Mouse (Mus musculus) lung, adult 2 months (tissue): ENCODE data around the gene Clpx. TPM values are rescaled to one million over a fixed set of nuclear protein-coding genes. Genes with fewer than 3 reads are reported as not detected.
"Not testable (repeated sequence)": the region's sequence is repeated elsewhere in the genome, so short reads cannot be mapped to it uniquely, and the experiment has no call there.

Experiments used
- DNase-seq: peaks from one replicate; pipeline ENCODE4 v3.0.0; 2022
- H3K4me1 ChIP-seq: fragments of 200-500 bp; 2 replicates; pipeline ENCODE4 v1.6.1; 2011; ENCODE audit warnings: low read length; ENCODE audit not compliant: control insufficient read depth, insufficient read depth
- H3K4me3 ChIP-seq: fragments of 200-500 bp; replicated peaks from 2 replicates; pipeline ENCODE3; 2011; ENCODE audit warnings: low read depth, mild to moderate bottlenecking, control low read depth, low read length; ENCODE audit errors: extremely low read depth
- CTCF ChIP-seq: fragments of 200-500 bp; IDR thresholded peaks from 2 replicates; pipeline ENCODE4 v1.5.1; 2011; ENCODE audit warnings: mild to moderate bottlenecking, low read length, control low read depth; ENCODE audit not compliant: insufficient read depth
- POLR2A ChIP-seq: fragments of 200-500 bp; IDR thresholded peaks from 2 replicates; pipeline ENCODE4 v1.6.1; 2011; ENCODE audit warnings: low read depth, mild to moderate bottlenecking, control low read depth, low read length, borderline replicate concordance; ENCODE audit errors: extremely low read depth
- WGBS: fragments of 180-500 bp; shearing (Covaris S2); methylation state at CpG from one replicate; pipeline ENCODE4 v1.1.7; 2018; 5-methylcytosine and 5-hydroxymethylcytosine counted together
- polyA plus RNA-seq: library from polyadenylated mRNA; depleted of rRNA; stranded (reverse); fragments of >200 nt; gene quantifications from 2 replicates; pipeline ENCODE4 v1.2.3, GENCODE M21; 2012

The Clpx gene
- polyA plus RNA-seq, 1 experiment = 10.5 TPM

DNA sequence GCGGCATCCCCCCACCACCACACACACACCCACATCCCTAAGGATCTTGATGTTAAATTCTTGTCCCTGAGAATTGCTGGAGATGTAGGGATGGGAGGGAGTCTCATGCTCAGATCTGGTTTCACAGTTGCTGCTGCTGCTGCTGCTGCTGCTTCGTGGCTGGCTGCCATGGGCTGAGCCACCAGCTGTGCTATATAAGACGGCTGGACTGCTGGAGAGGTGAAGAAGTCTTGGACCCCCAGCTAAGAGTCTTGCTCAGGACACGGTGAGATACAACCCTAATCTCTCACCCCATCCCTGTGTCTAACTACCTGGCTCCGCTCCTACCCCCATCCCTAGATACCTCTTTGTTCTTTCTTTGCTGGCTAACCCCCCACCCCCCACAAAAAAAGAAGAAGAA is 29.1 kb upstream of the Clpx start, which contains the start of gene Cilp:
Cilp (plus strand) TSS at position 222 of the 400 bp plus-strand sequence.
- no peak within 1 kb of the TSS for H3K4me3 ChIP-seq
- H3K4me1 ChIP-seq = no peaks in the 10 kb centered on the region
- 57% methylated on average over 5 of the region's 5 CpGs for WGBS
- DNase-seq = no peak
- TF ChIP-seq POLR2A (no peak), CTCF (no peak)

DNA sequence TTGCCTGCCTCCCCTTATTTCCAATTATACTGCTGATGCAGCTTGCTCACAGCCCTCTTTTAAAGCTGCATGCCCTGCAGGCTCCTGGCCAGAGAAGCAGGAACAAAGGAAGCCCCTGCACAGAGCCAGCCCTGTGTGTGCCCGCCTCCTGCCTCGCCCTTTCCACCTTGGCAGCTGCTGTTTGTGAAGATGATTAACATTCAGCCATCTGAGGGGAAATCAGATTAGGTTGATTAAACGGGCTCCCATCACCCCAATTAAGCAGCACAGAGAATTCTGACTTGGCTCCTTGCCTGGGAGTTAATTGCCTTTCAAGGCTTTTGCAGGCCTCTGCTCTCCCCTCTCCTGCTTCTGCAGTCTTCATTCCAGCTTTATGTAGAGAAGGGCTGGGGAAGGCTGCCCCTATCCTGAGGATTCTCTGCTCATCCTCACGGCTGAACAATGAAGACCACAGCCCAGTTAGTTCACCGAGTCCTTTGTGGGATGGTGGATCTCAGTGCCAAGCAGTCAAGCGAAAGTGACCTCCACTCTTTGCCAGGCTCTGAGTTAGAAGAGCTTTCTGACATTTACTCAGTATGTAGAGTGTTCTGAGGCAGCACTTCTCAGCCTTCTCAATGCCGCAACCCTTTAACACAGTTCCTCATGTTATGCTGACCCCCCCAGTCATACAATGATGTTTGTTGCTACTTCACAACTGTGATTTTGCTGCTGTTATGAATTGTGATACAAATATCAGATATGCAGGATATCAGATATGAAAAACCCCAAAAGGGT is 26.1 kb upstream of the Clpx start:
- TF ChIP-seq CTCF (no peak), POLR2A (no peak)
- no peak overlapping the region for H3K4me3 ChIP-seq
- DNase-seq = no peak
- 42% methylated on average over 7 of the region's 7 CpGs for WGBS
- H3K4me1 ChIP-seq = no peaks in the 10 kb centered on the region

DNA sequence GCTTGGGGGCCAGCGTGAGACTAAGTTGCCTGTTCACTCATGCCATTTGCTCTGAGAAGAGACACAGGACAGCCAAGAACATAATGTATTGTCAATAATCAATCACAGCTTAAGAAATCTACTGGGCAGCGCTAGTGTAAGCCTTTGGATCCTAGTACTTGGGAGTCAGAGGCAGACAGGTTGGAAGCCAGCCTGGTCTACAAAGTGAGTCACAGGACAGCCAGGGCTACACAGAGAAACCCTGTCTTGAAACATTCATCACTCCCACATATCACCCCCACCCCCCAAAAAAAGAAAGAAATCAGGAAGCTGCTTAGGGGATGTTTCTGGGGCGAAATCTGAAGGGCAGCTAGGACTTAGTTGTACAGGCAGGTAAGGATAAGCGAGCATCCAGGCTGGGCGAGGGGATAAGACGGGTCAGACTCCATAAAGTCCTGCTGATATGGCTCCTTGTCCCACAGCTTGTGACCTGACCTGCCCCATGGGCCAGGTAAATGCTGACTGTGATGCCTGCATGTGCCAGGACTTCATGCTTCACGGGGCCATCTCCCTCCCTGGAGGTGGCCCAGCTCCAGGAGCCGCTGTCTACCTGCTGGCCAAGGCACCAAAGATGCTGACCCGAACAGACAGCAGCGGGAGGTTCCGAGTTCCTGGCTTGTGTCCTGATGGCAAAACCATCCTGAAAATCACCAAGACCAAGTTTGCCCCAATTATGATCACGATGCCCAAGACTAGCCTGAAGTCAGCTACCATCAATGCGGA is 20.8 kb upstream of the Clpx start:
- TF ChIP-seq CTCF (no peak), POLR2A (no peak)
- WGBS = 88% methylated on average over 13 of the region's 13 CpGs
- Histone ChIP-seq H3K4me1 (no peaks in the 10 kb centered on the region), H3K4me3 (no peak overlapping the region)
- DNase-seq = no peak

DNA sequence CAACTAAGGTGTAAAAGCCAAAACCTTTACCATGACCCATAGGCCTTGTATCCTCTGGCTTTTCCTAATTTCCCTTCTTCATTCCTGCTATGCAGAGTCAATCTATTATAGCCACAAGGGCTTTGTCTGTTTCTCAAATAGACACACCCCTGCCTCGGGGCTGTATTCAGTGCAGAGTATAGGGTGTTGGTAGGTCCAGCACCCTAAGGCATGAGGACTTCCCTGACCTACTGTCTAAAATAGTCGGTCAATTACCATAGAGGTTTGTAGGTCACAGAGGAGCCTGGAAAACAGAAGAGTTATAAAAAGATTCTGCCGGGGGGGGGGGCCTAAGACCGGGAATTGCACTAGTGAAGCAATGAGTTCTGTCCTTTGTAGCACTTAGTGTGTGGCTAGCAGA is 20.2 kb upstream of the Clpx start:
- Histone ChIP-seq H3K4me3 (no peak overlapping the region), H3K4me1 (no peaks in the 10 kb centered on the region)
- DNase-seq = no peak
- no peak for TF ChIP-seq POLR2A
- TF ChIP-seq CTCF = no peak
- WGBS = 74% methylated on average over 4 of the region's 4 CpGs

DNA sequence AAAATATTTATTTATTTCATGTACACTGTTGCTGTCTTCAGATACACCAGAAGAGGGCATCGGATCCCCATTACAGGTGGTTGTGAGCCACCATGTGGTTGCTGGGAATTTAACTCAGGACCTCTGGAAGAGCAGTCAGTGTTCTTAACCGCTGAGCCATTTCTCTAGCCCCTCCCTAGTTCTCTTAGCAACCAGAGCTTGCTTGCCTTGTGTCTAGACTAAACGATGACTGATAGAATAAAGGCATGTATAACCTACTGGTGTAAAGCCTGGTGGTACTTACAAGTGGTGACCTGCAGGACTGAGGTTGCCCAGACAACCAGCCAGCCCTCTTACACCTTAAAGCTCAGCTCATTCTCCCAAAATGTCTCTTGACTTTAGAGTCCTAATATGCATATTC is 19.2 kb upstream of the Clpx start:
- not testable (repeated sequence) for H3K4me3 ChIP-seq, H3K4me1 ChIP-seq, DNase-seq
- WGBS = 72% methylated on average over 3 of the region's 3 CpGs

DNA sequence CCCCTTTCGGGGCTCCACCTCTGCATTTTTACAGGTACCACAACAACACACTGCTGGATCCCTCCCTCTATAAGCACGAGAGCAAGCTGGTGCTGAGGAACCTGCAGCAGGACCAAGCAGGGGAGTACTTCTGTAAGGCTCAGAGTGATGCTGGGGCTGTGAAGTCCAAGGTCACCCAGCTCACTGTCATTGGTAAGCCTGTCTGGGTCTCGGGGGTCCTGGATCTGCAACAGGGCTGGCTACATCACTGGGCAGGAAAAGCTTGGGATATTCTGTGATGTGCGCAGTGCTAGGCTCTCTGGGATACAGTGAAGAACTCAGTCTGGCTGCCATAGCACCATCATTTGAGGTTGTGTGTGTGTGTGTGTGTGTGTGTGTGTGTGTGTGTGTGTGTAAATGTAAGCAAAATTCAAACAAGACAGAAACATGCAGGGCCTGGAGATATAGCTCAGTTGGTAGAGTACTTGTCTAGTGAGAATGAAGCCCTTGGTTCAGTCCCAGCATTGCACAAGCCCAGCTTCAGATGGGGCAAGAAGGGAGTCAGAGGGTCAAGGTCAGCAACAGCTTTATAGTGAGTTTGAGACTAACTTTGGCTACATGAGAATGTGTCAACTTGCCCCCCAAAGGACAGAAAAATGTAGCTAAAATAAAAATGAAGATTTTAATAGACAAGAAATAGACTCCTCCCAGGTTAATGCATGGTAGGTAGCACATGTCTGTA is 18.1 kb upstream of the Clpx start:
- Histone ChIP-seq H3K4me1 (no peaks in the 10 kb centered on the region), H3K4me3 (no peak overlapping the region)
- no peak for DNase-seq
- TF ChIP-seq POLR2A (no peak), CTCF (no peak)
- 80% methylated on average over 4 of the region's 4 CpGs for WGBS

DNA sequence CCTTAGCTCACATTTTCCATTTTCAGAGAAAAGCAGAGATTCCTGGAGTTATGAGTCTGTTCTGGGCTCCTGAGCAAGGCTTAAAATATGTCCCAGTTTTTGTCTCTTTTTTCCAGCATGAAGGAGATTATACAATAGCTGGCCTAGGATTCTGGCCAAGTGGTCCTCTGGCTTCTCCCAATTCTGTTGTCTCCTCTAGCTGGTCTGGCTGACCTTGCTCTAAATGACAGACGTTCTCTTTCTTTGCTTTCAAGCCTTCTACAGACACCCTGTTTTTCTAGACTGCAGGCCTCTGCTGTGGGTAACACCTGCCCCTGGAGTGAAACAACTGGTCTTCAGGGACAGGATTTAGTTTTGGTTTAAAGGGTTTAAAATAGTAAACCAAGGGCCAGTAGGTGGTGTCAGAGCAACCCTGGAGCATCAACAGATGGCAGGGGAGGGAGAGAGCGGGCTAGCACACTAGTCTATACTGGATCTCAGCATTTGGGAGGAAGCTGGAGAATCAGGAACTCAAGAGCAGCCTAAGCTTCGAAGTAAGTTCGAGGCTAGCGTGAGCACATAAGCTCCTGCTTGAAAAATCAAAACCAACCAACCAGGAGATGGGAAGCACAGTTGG is 12.4 kb upstream of the Clpx start:
- Histone ChIP-seq H3K4me3 (no peak overlapping the region), H3K4me1 (no peaks in the 10 kb centered on the region)
- DNase-seq = no peak
- TF ChIP-seq POLR2A (no peak), CTCF (no peak)
- 70% methylated on average over 5 of the region's 5 CpGs for WGBS

DNA sequence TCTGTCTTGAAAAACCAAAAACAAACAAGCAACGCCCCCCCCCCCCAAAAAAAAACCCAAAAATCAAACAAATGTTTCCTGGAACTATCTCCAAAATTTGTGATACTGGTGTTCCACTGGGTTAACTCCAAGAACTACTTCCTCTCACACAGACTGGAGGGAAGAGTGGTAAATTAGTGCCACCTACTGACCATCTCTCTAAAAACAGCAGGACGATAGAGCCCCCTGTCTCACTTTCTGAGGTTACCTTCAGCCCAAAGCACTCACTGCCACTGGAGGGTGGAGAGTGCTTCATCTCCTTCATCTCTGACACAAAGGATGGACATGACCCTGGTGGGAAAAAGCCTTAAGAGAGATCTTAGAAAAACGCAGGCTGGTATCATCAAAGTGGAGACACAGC is 10.8 kb upstream of the Clpx start:
- Histone ChIP-seq H3K4me3 (no peak overlapping the region), H3K4me1 (no peaks in the 10 kb centered on the region)
- WGBS = under 1% methylated on average over 3 of the region's 3 CpGs
- DNase-seq = no peak
- TF ChIP-seq CTCF (peak; percentile 25; the same call in 1 of the 2 replicates), POLR2A (no peak)

DNA sequence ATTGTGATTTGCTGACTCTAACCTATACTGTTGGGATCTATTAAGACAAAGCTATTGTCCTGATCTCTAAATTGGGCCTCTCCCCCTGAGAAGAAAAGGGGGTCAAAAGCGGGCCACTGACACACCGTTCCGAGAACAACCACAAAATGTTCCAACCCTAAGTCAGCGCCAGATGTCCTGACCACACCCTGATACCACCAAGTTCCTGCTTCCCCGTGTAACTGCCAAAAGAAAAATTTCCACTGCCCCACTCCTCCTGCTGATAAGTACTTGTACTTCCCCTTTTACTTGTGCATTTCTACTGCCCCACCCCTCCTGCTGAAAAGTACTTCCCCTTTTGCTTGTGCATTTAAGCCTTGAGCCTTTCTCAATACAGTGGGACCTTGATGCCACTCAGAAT is 5.8 kb upstream of the Clpx start:
- 59% methylated on average over 5 of the region's 5 CpGs for WGBS
- not testable (repeated sequence) for DNase-seq

More for the DNA sequence above, 5.8 kb upstream of the Clpx start:
- not testable (repeated sequence) for H3K4me1 ChIP-seq, H3K4me3 ChIP-seq
